Mouse (Mus musculus): Measurements from ENCODE around the gene Zbtb20. TPM values are rescaled to one million over a fixed set of nuclear protein-coding genes. Genes with fewer than 3 reads are reported as not detected.
A peak's percentile ranks its signal among the peaks of the same experiment; 100 is the strongest.

Gene Zbtb20
- polyA plus RNA-seq, 1 experiment from 2014 or later: 80.6 TPM

- Histone ChIP-seq H3K9ac (replicated peaks; ENCODE audit: low read length) (no peak overlapping the region), H3K27ac (replicated peaks; ENCODE audit: low read depth, low read length) (no peak overlapping the region), H3K4me3 (replicated peaks; ENCODE audit: low read depth, low read length) (no peak overlapping the region), H3K4me2 (ENCODE audit: low read length) (no peak overlapping the region), H3K4me1 (ENCODE audit: control insufficient read depth, insufficient read depth, low read length) (peaks cover 12% of the 10 kb centered on the region; the same call in 1 of the 2 replicates), H3K9me3 (ENCODE audit: control insufficient read depth, low read length) (no peaks in the 10 kb centered on the region), H3K36me3 (ENCODE audit: control insufficient read depth, insufficient read depth, low read length) (peaks cover 19% of the 10 kb centered on the region; the same call in 1 of the 2 replicates), H3K27me3 (ENCODE audit: control insufficient read depth, insufficient read depth, low read length) (no peaks in the 10 kb centered on the region)
- WGBS: 81% methylated on average over 2 of the region's 2 CpGs
- no peak for DNase-seq
- ATAC-seq (ENCODE audit: low FRiP score, low TSS enrichment): no peak
Measured at GRCm38 (mm10) chr16:43599707-43600106, 724.0 kb downstream of the Zbtb20 start.

GRCm38 (mm10) chr16:43602573-43602972 lies 726.9 kb downstream of the Zbtb20 start:
- DNase-seq: no peak
- H3K27ac ChIP-seq (replicated peaks; ENCODE audit: low read depth, low read length): no peak overlapping the region
- no peaks in the 10 kb centered on the region for H3K9me3 ChIP-seq (ENCODE audit: control insufficient read depth, low read length)

GRCm38 (mm10) chr16:43603591-43604141 lies 728.0 kb downstream of the Zbtb20 start:
- peak overlapping the region; percentile 19; the same call in 1 of the 2 replicates for H3K4me2 ChIP-seq (ENCODE audit: low read length)
- peak; percentile 78; the same call in 1 of the 2 replicates for ATAC-seq (ENCODE audit: low FRiP score, low TSS enrichment)
- WGBS: under 1% methylated on average over 9 of the region's 9 CpGs
- peaks cover 13% of the 10 kb centered on the region; the same call in 1 of the 2 replicates for H3K4me1 ChIP-seq (ENCODE audit: control insufficient read depth, insufficient read depth, low read length)
- no peak overlapping the region for H3K4me3 ChIP-seq (replicated peaks; ENCODE audit: low read depth, low read length)
- no peak overlapping the region for H3K9ac ChIP-seq (replicated peaks; ENCODE audit: low read length)
- peak; percentile 72 for DNase-seq
- H3K36me3 ChIP-seq (ENCODE audit: control insufficient read depth, insufficient read depth, low read length): peaks cover 23% of the 10 kb centered on the region
- no peaks in the 10 kb centered on the region for H3K9me3 ChIP-seq (ENCODE audit: control insufficient read depth, low read length)
- no peaks in the 10 kb centered on the region for H3K27me3 ChIP-seq (ENCODE audit: control insufficient read depth, insufficient read depth, low read length)
- H3K27ac ChIP-seq (replicated peaks; ENCODE audit: low read depth, low read length): peak overlapping the region; percentile 56

More at GRCm38 (mm10) chr16:43602573-43602972, 726.9 kb downstream of the Zbtb20 start:
- Histone ChIP-seq H3K36me3 (ENCODE audit: control insufficient read depth, insufficient read depth, low read length) (peaks cover 16% of the 10 kb centered on the region), H3K4me3 (replicated peaks; ENCODE audit: low read depth, low read length) (no peak overlapping the region), H3K9ac (replicated peaks; ENCODE audit: low read length) (no peak overlapping the region), H3K27me3 (ENCODE audit: control insufficient read depth, insufficient read depth, low read length) (no peaks in the 10 kb centered on the region), H3K4me2 (ENCODE audit: low read length) (no peak overlapping the region), H3K4me1 (ENCODE audit: control insufficient read depth, insufficient read depth, low read length) (peaks cover 13% of the 10 kb centered on the region; the same call in 1 of the 2 replicates)
- 82% methylated on average over 4 of the region's 4 CpGs for WGBS
- ATAC-seq (ENCODE audit: low FRiP score, low TSS enrichment): no peak

GRCm38 (mm10) chr16:43604399-43605013 lies 728.8 kb downstream of the Zbtb20 start:
- Histone ChIP-seq H3K27me3 (ENCODE audit: control insufficient read depth, insufficient read depth, low read length) (no peaks in the 10 kb centered on the region), H3K4me3 (replicated peaks; ENCODE audit: low read depth, low read length) (no peak overlapping the region), H3K9ac (replicated peaks; ENCODE audit: low read length) (no peak overlapping the region), H3K4me2 (ENCODE audit: low read length) (no peak overlapping the region), H3K27ac (replicated peaks; ENCODE audit: low read depth, low read length) (peak overlapping the region; percentile 56), H3K9me3 (ENCODE audit: control insufficient read depth, low read length) (no peaks in the 10 kb centered on the region), H3K4me1 (ENCODE audit: control insufficient read depth, insufficient read depth, low read length) (peaks cover 13% of the 10 kb centered on the region; the same call in 1 of the 2 replicates), H3K36me3 (ENCODE audit: control insufficient read depth, insufficient read depth, low read length) (peaks cover 26% of the 10 kb centered on the region)
- 9% methylated on average over 4 of the region's 4 CpGs for WGBS
- ATAC-seq (ENCODE audit: low FRiP score, low TSS enrichment): peak; percentile 37; the same call in 1 of the 2 replicates
- DNase-seq: no peak

- DNase-seq: no peak
- no peak overlapping the region for H3K9ac ChIP-seq (replicated peaks; ENCODE audit: low read length)
- H3K27ac ChIP-seq (replicated peaks; ENCODE audit: low read depth, low read length): no peak overlapping the region
- H3K4me1 ChIP-seq (ENCODE audit: control insufficient read depth, insufficient read depth, low read length): peaks cover 13% of the 10 kb centered on the region; the same call in 1 of the 2 replicates
- no peaks in the 10 kb centered on the region for H3K9me3 ChIP-seq (ENCODE audit: control insufficient read depth, low read length)
- ATAC-seq (ENCODE audit: low FRiP score, low TSS enrichment): no peak
- no peaks in the 10 kb centered on the region for H3K27me3 ChIP-seq (ENCODE audit: control insufficient read depth, insufficient read depth, low read length)
- H3K36me3 ChIP-seq (ENCODE audit: control insufficient read depth, insufficient read depth, low read length): peaks cover 34% of the 10 kb centered on the region
- H3K4me3 ChIP-seq (replicated peaks; ENCODE audit: low read depth, low read length): no peak overlapping the region
- no peak overlapping the region for H3K4me2 ChIP-seq (ENCODE audit: low read length)
Measured at GRCm38 (mm10) chr16:43607086-43607485, 731.4 kb downstream of the Zbtb20 start.

- H3K4me1 ChIP-seq (ENCODE audit: control insufficient read depth, insufficient read depth, low read length): peaks cover 13% of the 10 kb centered on the region; the same call in 1 of the 2 replicates
- ATAC-seq (ENCODE audit: low FRiP score, low TSS enrichment) (no peak), DNase-seq (no peak)
- no peaks in the 10 kb centered on the region for H3K27me3 ChIP-seq (ENCODE audit: control insufficient read depth, insufficient read depth, low read length)
- no peak overlapping the region for H3K4me3 ChIP-seq (replicated peaks; ENCODE audit: low read depth, low read length)
- H3K9me3 ChIP-seq (ENCODE audit: control insufficient read depth, low read length): no peaks in the 10 kb centered on the region
- H3K27ac ChIP-seq (replicated peaks; ENCODE audit: low read depth, low read length): no peak overlapping the region
- peaks cover 42% of the 10 kb centered on the region for H3K36me3 ChIP-seq (ENCODE audit: control insufficient read depth, insufficient read depth, low read length)
- H3K4me2 ChIP-seq (ENCODE audit: low read length): no peak overlapping the region
- no peak overlapping the region for H3K9ac ChIP-seq (replicated peaks; ENCODE audit: low read length)
Measured at GRCm38 (mm10) chr16:43608066-43608465, 732.4 kb downstream of the Zbtb20 start.

- no peak overlapping the region for H3K9ac ChIP-seq (replicated peaks; ENCODE audit: low read length)
- H3K4me1 ChIP-seq (ENCODE audit: control insufficient read depth, insufficient read depth, low read length): no peaks in the 10 kb centered on the region
- WGBS: 96% methylated on average over 10 of the region's 10 CpGs
- H3K27ac ChIP-seq (replicated peaks; ENCODE audit: low read depth, low read length): no peak overlapping the region
- H3K9me3 ChIP-seq (ENCODE audit: control insufficient read depth, low read length): no peaks in the 10 kb centered on the region
- H3K36me3 ChIP-seq (ENCODE audit: control insufficient read depth, insufficient read depth, low read length): peaks cover 42% of the 10 kb centered on the region
- H3K4me3 ChIP-seq (replicated peaks; ENCODE audit: low read depth, low read length): no peak overlapping the region
- H3K27me3 ChIP-seq (ENCODE audit: control insufficient read depth, insufficient read depth, low read length): no peaks in the 10 kb centered on the region
- no peak for DNase-seq
- no peak for ATAC-seq (ENCODE audit: low FRiP score, low TSS enrichment)
- no peak overlapping the region for H3K4me2 ChIP-seq (ENCODE audit: low read length)
Measured at GRCm38 (mm10) chr16:43610375-43610774, 734.7 kb downstream of the Zbtb20 start.

GRCm38 (mm10) chr16:43616348-43616747 lies 740.7 kb downstream of the Zbtb20 start:
- Histone ChIP-seq H3K9ac (replicated peaks; ENCODE audit: low read length) (no peak overlapping the region), H3K36me3 (ENCODE audit: control insufficient read depth, insufficient read depth, low read length) (peaks cover 35% of the 10 kb centered on the region), H3K4me3 (replicated peaks; ENCODE audit: low read depth, low read length) (no peak overlapping the region), H3K4me1 (ENCODE audit: control insufficient read depth, insufficient read depth, low read length) (no peaks in the 10 kb centered on the region), H3K4me2 (ENCODE audit: low read length) (no peak overlapping the region), H3K27me3 (ENCODE audit: control insufficient read depth, insufficient read depth, low read length) (no peaks in the 10 kb centered on the region), H3K27ac (replicated peaks; ENCODE audit: low read depth, low read length) (no peak overlapping the region), H3K9me3 (ENCODE audit: control insufficient read depth, low read length) (no peaks in the 10 kb centered on the region)
- WGBS: 65% methylated on average over 4 of the region's 4 CpGs
- no peak for DNase-seq
- ATAC-seq (ENCODE audit: low FRiP score, low TSS enrichment): no peak

GRCm38 (mm10) chr16:43617346-43617745 lies 741.7 kb downstream of the Zbtb20 start:
- Histone ChIP-seq H3K9ac (replicated peaks; ENCODE audit: low read length) (no peak overlapping the region), H3K4me2 (ENCODE audit: low read length) (no peak overlapping the region), H3K27ac (replicated peaks; ENCODE audit: low read depth, low read length) (no peak overlapping the region), H3K36me3 (ENCODE audit: control insufficient read depth, insufficient read depth, low read length) (peaks cover 30% of the 10 kb centered on the region), H3K27me3 (ENCODE audit: control insufficient read depth, insufficient read depth, low read length) (no peaks in the 10 kb centered on the region), H3K4me1 (ENCODE audit: control insufficient read depth, insufficient read depth, low read length) (no peaks in the 10 kb centered on the region), H3K9me3 (ENCODE audit: control insufficient read depth, low read length) (no peaks in the 10 kb centered on the region), H3K4me3 (replicated peaks; ENCODE audit: low read depth, low read length) (no peak overlapping the region)
- no peak for DNase-seq
- no peak for ATAC-seq (ENCODE audit: low FRiP score, low TSS enrichment)
- WGBS: 96% methylated on average over 6 of the region's 6 CpGs

Measured in midbrain, embryonic 14.5 days (tissue).